Mouse (Mus musculus) common myeloid progenitor, adult 5-6 weeks (primary cell): ENCODE measurements around the gene Lsamp. TPM values are rescaled to one million over a fixed set of nuclear protein-coding genes. Genes with fewer than 3 reads are reported as not detected.

Experiments
- ATAC-seq: replicated peaks from 2 replicates; pipeline ENCODE4 v1.8.0; 2016; ENCODE audit warnings: low read depth, mild to moderate bottlenecking, moderate TSS enrichment, inconsistent platforms; ENCODE audit not compliant: poor library complexity, severe bottlenecking
- total RNA-seq: library from RNA; stranded (forward); fragments of 200-1000, 187-1606 nt; gene quantifications from 2 replicates; pipeline ENCODE4 v1.2.3, GENCODE M21; 2017

The Lsamp gene
- total RNA-seq, 1 experiment from 2014 or later: not detected

DNA sequence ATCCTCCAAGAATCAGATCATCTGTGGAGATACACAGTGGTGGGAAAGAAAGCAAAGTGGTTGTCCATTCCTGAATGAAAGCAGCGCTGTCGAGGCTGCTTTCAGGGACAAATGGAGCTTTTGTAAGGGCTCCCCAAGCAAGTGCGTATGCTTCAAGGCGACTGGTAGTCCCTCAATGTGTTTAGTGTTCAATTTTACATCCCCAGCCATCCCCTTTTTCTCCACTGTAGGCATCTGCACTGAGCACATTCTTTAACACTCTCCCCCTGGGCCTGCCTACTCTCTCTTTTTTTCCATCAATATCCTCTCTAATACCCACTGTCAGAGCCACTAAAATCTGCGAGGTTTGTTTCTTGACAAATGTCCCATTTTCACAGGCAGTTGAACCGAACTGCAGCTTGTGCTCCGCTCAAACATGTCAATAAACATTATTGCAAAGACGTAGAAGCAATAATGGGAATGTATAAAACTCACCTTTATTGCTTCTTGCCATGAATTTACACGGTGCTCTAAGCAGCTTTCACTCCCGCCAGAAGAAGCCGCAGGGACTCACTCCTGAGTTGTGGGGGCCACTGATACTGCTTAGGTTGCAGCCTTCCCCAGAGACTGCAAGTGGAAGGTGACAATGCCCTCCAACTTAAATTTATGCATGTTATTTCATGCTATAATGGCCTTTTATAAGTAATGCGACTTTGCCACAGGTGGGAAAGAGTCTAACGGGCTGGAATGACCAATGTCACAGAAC lies 250.2 kb downstream of the Lsamp start:
- ATAC-seq: no peak

DNA sequence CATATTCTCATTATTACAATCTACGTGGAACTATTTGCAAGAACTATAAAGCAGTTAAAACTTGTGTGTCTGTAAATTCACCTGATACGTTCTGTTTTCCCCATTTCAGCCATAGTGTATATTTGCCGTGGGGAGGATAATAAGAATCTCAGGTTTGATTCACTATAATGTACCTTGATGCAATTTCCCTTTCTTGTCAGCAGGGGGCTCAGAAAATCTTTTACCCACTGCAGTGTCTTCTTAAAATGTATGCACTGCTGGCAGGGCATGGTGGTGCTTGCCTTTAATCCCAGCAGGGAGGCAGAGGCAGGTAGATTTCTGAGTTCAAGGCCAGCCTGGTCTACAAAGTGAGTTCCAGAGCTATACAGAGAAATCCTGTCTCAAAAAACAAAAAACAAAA lies 287.7 kb downstream of the Lsamp start:
- ATAC-seq: no peak

DNA sequence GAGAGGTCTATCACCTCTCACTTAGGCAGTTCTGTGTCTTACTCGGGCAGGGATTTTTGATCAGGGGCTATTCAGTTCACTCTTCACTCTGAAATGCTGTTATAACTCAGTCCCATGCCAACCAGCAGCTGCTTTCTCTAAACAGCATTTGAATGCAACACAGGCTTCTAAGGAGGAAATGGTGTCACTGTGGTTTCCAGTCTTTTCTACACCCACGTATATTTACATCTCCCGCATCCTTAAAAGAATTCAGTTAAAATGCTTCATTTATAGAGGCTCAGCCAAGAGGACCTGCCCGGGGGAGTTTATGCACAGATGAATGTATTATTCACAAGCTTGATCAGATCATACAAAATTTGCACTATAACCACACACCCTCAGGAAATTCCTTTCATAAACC lies 306.0 kb downstream of the Lsamp start:
- no peak for ATAC-seq

DNA sequence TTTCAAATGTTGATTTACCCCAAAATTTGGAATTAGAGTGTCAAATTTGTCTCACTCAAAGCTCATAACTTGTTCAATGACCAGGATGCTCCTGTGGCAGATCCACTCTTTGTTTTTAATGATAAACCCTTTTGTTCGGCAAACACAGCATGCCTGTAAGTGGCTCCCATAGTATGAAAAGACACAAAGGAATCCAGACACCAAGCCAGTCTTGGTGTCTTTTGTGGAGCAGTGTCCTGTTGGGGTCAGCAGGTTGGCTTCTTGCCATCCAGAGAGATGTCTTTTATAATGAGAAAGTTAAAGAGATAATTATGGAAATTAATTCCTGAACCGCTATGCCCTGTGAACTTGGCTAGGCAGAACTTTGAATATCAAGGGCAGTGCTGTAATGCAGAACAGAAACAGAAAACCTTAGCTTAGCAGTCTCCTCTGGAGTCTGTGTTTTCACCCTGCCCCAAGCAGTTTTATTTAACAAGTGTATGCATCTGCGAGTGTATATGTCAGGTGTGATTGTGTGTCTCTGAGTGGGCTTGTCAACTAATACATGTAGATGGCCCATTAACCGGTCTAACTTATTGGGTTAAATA lies 310.2 kb downstream of the Lsamp start:
- no peak for ATAC-seq

DNA sequence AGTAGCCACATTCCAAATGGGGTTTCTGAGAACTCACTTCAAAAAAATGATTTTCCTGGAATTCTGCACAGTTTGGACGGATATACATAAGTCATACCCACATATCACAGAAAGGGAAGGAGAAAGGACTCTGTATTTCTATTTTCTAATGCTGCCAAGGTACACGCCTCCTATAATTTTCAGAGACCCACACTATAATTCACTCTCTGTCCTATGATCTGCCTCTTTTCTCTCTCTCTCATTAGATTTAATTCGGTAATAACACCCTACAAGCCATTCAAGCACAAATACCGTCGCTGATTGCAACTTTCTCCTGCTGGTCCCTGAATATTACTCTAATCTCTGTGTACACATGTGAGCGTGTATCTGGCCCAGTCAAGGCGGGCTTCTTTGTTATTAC lies 311.1 kb downstream of the Lsamp start:
- no peak for ATAC-seq

DNA sequence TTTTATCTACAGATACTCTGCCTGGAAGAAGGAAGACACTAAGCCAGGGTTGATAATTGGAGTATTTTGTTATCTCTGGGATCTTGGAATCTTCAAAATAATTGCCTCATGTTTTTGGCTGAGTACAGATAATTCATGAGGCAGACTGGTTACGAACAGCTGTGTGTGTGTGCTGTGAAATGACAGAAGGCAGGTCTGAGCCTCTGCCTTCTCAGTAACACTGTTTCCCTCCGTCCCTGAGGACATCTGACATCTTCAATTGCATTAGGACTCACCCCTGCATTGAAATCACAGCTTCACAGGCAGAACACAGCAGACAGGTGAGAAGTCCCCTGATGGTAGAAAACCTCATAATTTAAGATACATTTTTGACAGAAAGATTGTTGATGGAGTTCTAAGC lies 323.5 kb downstream of the Lsamp start:
- no peak for ATAC-seq

DNA sequence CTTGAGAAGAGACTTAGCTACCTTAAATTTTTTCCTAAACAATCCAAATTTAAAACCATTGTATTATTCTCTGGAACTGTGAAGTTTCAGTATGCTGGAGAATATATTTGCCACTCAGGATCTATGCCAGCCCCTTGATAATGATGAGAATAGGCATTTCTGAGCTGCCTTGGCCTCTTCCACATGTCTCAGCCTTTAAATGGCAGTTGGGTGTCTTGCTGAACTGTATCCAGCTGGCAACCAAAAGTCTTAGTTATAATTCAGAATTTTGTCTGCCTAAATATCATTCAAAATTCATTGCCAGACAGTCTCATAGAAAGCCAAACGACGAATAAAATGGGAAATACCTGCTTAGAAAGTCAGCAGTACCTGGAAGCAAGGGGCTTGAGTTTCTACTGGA lies 332.0 kb downstream of the Lsamp start:
- no peak for ATAC-seq

DNA sequence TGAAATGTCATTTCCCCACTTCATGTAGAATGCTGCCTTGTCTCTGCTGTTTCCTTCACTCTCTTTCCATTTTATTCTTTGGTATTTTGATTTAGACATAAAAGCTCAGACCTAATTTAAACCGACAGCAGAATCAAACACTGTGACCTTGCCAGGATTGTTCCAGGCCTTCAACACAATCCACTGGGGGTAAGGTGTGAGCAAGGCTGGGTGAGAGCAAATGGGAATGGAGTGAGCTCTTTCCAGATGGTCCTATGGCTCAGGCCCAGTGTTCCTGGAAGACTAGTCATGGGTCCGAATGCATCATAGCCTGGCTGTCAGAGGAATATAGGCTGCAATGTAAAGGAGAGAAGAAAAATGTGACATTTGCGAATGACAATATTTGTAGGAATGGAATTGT lies 340.6 kb downstream of the Lsamp start:
- ATAC-seq: no peak

DNA sequence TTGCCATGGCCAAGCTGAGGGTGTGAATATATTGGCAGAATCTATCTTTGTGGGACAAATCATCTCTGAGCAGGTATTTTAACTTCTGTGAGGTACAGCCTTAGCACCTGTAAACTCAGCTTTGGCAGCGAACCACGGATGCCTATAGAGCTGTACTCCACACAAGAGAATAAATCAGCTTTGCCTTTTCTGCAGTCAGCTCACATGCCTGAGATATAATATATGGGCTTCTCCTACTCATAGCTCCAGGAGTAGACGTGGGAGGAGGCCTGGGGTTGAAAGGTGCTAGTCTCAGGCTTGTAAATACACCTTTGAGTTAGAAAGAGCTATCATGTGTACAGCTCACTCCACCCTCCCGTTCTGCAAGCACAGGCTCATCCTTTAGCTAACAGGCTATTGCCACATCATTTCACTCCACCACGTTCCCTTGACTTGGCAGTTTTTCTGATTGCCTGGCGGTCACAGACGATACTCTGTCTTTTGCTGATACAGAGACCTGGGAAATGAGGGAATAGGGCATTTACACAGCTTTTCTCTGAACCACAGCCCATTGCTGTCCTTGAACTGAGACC lies 344.2 kb downstream of the Lsamp start:
- no peak for ATAC-seq

DNA sequence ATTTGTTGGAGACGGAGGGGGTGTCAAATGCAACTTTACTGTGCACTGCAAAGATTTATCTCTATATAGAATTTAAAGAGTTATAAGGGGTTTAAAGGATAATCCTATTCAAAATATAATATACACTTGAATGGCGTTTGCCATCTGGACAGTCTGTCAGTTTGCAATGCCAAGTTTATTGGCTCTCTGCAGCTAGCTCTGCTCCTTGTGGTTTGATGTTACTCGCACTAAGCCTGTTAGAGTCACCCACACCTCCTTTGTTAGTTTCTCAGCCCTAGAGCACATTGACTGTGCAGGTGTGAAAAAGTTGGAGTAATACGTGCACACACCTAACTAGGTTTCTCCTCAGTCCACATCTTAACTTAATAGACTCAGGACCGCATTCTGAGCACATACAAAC lies 385.5 kb downstream of the Lsamp start:
- ATAC-seq: no peak

DNA sequence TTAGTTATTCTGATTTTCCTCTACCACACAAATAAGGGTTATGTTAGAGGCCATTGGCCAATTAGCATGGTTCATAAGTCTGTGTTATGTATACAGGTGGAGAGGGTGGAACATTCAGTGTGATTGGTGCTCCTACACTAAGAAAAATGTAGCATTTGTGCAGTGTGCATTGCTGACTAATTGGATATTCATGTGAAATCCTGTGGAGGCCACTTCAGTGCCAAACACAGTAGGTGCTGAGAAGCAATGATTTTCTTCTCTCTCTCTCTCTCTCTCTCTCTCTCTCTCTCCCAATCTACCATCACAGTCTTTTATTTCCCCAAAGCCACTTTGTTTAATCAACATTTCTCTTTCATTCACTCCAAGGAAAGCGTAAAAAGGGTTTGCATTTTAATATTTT lies 387.1 kb downstream of the Lsamp start:
- ATAC-seq: no peak

DNA sequence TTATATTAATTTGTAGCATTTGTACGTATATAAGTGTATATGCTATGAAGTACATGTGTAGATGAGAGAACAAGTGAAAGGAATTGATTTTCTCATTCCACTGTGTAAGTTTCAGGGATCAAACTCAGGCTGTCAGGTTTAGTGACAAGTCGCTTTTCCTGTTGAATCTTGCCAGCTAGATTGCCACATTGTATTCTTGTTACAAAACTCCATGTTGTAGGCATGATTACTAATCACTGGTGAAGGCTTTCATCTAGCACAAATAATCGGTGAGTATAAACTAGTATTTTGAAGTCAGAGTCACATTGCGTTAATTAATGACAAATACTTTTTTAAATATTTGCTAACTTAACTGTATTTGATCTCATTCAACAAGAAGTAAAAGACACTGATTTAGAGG lies 391.2 kb downstream of the Lsamp start:
- ATAC-seq: no peak

DNA sequence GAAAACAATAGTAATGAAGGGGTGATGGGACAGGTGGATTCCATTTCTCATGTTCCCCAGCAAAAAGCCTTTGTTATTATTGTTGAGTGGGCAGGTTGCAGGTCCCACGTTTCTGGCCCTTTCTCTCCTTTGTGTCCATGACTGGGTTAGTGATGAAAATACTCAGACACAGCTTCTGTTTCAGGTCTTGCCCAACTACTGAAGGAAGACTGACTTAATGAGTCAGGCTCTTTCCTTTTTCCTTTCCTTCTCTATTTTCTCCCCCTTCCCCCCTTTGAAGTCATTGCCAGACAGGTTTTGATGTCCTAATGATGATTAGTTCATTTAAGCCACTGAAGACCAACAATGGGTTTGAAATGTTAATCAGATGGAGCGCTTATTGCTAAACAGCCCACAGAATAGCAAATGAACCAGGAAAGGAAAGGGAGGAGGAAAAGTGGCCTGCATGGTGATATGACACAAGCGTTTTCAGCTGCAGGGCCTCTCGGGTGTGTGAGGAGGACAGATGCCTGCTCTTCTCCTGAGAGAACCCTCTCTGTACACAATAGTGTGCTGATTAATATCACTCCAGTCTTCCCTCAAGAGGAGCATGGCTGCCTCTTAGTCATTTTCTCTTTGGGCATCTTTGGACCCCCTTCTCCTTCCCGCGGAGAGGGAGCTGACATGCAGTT lies 393.1 kb downstream of the Lsamp start:
- no peak for ATAC-seq

DNA sequence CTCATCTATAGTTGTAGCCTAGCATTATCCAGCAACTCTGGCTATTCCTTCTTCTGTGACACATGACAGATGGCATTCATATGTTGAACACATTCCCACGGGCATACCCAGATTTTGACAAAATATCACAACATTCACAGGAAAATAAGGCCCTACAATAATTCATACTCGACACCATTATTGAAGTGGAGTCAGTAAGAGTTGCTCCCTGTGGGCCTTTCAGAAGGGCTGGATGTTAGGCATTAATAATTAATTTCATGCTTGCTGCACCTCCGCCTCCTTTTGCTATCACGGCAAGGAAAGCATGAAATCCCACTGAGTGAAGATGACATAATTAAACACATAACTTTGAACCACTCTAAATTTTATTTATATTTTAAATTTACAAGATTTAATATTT lies 407.9 kb downstream of the Lsamp start:
- no peak for ATAC-seq

DNA sequence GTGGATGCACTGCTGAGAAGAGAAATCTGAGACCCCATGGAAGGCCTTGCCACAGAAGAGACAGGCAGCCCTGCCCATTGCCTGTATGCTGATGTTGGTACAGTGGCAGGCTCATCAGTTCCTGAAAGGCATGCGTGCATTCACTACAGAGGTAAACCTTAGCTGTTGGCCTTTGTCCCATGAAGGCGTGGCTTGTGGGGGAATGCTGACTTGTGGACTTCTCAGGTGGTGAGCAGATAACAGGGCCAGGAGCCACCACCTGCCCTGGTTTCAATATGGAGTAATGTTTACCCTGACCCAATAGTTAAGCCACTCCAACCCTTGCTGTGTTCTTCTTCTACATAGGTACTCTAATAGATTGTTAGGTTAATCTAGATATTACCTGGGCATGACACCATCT lies 415.4 kb downstream of the Lsamp start:
- ATAC-seq: no peak

DNA sequence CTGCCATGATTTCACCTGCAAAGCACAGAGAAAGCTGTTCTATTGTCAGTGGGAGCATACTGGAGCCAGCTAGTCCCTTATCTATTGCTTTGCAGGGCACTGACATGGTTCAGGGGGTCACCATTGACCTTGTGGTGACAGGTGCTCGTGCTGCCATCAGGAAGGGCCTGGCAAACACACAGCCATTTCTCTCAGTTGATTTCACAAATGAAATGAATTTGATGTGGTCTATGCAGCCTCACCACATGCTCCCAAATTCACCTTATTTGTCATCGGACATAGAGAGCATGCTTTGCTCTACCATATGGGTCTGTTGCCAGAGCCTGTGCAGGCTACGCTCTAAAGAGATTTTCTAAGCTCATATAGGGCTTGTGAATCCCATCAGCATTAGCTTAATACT lies 450.1 kb downstream of the Lsamp start:
- no peak for ATAC-seq

DNA sequence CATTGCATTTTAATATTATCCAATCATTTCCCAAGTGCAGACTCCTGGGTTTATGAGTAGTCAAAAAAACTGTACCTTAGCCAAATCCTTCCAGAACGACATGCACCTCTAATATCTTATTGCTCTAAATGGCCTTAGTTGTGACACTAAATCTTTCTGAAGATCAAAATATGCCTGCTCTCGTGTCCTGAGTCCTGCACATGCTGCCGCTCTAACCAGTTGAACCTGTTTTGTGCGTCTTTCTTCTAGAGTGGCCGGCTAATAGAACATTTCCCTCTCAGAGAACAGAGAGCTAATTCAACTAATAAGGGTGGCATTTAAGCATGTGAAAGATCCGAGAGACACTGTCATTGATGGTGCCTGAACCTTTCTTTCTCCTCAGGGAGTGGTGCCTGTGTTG lies 452.3 kb downstream of the Lsamp start:
- ATAC-seq: no peak

DNA sequence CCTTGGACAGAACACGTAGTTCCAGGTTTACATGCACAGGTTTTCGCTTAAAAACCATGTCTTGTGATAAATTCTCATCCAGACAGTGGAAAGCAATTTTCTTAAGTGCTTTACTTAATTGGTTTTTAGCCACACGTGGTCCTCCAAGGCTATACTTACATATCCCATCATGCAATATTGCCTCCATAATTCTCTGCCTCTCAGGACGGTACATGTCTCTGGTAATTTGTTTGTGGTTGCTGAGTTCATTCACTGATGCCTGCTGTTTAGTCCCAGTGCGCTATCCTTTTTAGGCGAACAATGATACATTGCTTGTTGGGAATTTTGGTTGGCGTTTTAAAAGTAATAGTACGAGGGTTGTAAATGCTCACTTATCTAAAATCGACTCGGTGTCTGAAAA lies 453.7 kb downstream of the Lsamp start:
- ATAC-seq: no peak

DNA sequence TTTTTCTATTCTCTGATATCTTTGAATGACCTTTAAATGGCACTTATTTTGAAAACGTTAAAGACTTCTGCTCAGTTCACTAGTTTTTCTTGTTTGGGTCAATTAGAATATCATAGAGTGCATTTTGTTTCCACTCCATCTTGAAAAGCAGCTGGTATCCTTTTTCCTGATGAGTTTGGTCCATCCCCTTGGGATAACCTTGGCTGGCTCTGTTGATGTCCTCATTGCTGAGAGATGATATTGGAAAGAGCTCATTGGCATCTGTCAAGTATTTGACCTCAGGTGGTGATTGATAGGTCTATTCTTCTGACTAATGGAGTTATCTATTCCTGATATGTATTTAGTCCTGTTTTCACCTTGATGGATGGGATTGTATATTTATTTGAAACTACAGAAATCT lies 454.7 kb downstream of the Lsamp start:
- no peak for ATAC-seq

DNA sequence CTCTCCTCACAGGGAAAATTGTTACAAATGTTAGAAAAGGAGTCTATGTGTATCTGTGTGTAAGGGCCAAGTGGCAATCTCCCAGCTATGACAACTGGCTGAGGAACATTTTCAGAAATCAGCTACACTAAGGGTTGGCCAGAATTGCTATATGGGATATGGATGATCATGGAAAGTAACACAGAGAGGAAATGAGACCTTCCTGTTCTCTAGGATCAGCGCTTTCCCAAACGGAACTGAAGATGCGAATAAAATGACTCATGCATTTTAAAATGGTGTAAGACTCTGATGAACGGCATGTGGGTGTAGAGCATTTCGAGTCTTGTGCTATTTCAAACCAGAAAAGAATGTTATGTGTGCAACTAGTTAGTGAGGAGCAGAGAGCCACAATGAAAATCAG lies 462.4 kb downstream of the Lsamp start:
- ATAC-seq: no peak

DNA sequence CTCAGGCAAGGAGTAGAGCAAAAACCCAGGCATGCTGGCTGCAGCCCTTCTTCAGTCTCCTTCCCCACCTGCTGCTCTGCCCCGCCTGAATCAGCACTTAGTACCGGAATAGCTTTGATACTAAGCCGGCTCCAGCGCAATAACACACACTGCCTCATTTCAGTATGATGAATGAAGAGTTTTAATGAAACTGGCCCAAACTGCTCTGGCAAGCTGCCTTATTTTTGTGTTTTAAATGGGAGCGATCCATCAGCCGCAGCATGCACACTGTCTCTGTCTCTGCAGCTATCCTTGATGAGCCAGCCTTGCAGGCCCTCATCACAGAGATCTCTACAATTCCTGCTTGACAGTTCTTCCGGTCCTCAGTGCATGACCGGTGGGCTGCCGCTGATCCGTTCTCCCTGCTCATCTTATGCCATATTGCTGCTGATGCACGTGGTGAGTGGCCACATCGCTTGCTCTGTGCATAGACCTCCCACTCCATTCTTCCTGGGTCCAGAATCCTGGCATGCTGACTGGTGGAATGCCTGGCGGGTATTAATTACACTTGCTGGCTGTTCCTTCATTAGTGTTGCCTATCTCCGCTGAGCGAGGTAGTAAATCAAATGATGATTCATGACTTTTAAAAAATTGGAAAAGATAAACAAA lies 479.4 kb downstream of the Lsamp start:
- ATAC-seq: no peak
